Mouse (Mus musculus): ENCODE results near the gene Pga5. TPM values are rescaled to one million over a fixed set of nuclear protein-coding genes. Genes with fewer than 3 reads are reported as not detected.

Pga5 gene
- total RNA-seq, 2 experiments from 2014 or later, result not detected

DNA sequence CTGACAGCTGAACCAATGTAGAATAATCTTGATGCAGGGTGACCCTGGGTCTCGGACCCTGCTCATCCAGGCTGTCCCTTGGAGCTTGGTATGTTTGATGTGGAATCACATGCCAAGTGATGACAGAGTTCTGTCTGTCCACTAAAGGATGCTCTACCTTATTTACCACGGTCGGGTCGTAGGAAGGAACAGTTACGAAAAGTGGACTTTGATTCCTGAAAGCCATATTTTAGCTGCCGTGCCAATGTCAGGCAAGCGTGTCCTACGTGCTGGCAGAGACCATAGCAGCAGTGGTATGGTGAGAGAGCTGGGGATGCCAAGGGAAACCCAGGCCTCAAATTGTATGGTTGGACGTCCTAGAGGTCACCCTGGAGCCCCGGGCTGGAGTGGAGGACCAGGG, 35.7 kb upstream of the Pga5 start:
- TF ChIP-seq CTCF (IDR thresholded peaks at IDR 0.05), result no peak
- DNase-seq (ENCODE audit: extremely low spot score in 1 of 2, low spot score in 2 of 2), result no peak
- Histone ChIP-seq H3K4me3 (no peak overlapping the region), H3K27ac (no peak overlapping the region)
- intact Hi-C loops (cut with DNase I), result no loop called here

- intact Hi-C loops (cut with DNase I), result no loop called here
- DNase-seq (ENCODE audit: extremely low spot score in 1 of 2, low spot score in 2 of 2), result no peak
- Histone ChIP-seq H3K27ac (no peak overlapping the region), H3K4me3 (no peak overlapping the region)
- no peak for TF ChIP-seq CTCF (IDR thresholded peaks at IDR 0.05)
Observed at GRCm38 (mm10) chr19:10712646-10713045, 34.8 kb upstream of the Pga5 start.

- intact Hi-C loops (cut with DNase I), result no loop called here
- Histone ChIP-seq H3K27ac (no peak overlapping the region), H3K4me3 (no peak overlapping the region)
- no peak for TF ChIP-seq CTCF (IDR thresholded peaks at IDR 0.05)
- no peak for DNase-seq (ENCODE audit: extremely low spot score in 1 of 2, low spot score in 2 of 2)
Observed at GRCm38 (mm10) chr19:10712194-10712593, 34.3 kb upstream of the Pga5 start.

- Histone ChIP-seq H3K4me3 (no peak overlapping the region), H3K27ac (peak overlapping the region; percentile 68; the same call in 1 of the 2 replicates)
- no peak for TF ChIP-seq CTCF (IDR thresholded peaks at IDR 0.05)
- intact Hi-C loops (cut with DNase I), result no loop called here
- DNase-seq (ENCODE audit: extremely low spot score in 1 of 2, low spot score in 2 of 2), result no peak
Observed at GRCm38 (mm10) chr19:10710751-10711150, 32.9 kb upstream of the Pga5 start.

DNA sequence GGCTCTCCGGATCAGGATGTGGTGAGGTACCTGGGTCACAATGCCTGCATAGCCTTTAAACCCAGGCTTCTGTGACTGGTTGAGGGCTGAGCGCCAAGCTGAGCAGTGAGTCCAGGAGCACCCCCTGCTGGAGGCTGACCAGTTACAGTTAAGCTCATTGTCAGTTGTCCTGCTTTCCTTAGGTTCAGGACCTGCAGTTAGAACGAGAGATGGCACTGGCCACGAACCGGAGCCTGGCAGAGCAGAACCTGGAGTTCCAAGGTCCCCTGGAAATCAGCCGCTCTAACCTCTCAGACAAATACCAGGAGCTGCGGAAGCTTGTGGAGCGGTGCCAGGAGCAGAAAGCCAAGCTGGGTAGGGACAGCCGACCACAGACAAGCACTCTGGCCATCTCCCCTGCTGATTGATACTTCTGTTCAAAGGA, 32.2 kb upstream of the Pga5 start:
- Histone ChIP-seq H3K4me3 (no peak overlapping the region), H3K27ac (peak overlapping the region; percentile 68)
- intact Hi-C loops (cut with DNase I), result no loop called here
- TF ChIP-seq CTCF (IDR thresholded peaks at IDR 0.05), result peak; percentile 62
- peak; percentile 66 to 75 for DNase-seq (ENCODE audit: extremely low spot score in 1 of 2, low spot score in 2 of 2)

DNA sequence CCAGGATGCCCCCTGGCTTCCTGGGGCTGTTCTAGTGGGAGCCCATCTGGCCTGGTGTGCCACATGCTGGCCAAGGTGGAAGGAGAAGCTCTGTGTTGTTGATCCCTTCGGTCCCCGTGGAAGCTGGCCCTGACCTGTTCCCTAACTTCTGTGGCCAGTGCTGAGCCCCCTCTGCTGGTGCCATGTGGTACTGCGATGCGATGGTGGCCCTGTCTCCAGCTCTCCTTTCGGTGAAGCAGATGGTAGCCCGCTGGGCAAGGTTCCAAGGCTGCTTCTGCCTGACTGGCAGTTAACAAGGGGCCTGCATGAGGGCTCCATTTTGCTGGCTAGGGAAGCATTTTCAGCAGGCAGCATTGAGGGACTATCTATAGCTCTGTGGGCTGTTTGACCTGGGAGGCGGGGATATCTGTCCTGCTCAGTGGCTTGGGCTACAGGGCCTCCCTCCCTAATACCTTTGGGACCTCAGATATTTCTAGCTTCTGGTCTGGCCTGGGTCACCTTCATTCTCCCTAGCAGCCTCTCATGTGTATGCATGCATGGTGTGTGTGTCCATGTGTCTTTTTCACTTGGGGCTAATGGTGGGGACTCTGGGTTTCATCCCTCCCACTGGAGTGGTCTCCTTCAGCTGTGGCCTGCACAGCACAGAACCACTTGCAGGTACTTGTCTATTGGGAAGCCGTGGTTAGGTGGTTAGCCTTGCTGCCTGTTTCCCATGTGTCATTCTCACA, 31.7 kb upstream of the Pga5 start:
- H3K27ac ChIP-seq, result peak overlapping the region; percentile 68
- H3K4me3 ChIP-seq, result no peak overlapping the region
- DNase-seq (ENCODE audit: extremely low spot score in 1 of 2, low spot score in 2 of 2), result peak; percentile 95 to 98
- intact Hi-C loops (cut with DNase I), result loop anchor here (1.0 to 2.0 kb wide), 3 partner anchors 19 to 240 kb away; partner anchors contain the start of genes Ccdc86 and Pga5
- peak; percentile 97 for TF ChIP-seq CTCF (IDR thresholded peaks at IDR 0.05)

- no peak for DNase-seq (ENCODE audit: extremely low spot score in 1 of 2, low spot score in 2 of 2)
- no peak for TF ChIP-seq CTCF (IDR thresholded peaks at IDR 0.05)
- H3K27ac ChIP-seq, result peak overlapping the region; percentile 68; the same call in 1 of the 2 replicates
- H3K4me3 ChIP-seq, result no peak overlapping the region
- intact Hi-C loops (cut with DNase I), result loop anchor here (1.0 to 2.0 kb wide), 3 partner anchors 18 to 240 kb away; partner anchors contain the start of genes Ccdc86 and Pga5
Observed at GRCm38 (mm10) chr19:10708900-10709299, 31.0 kb upstream of the Pga5 start.

- no peak overlapping the region for H3K27ac ChIP-seq
- intact Hi-C loops (cut with DNase I), result loop anchor here (2.0 kb wide), 1 partner anchor 17 kb away; no protein-coding TSS in a partner anchor
Observed at GRCm38 (mm10) chr19:10707881-10708280, 30.0 kb upstream of the Pga5 start.

DNA sequence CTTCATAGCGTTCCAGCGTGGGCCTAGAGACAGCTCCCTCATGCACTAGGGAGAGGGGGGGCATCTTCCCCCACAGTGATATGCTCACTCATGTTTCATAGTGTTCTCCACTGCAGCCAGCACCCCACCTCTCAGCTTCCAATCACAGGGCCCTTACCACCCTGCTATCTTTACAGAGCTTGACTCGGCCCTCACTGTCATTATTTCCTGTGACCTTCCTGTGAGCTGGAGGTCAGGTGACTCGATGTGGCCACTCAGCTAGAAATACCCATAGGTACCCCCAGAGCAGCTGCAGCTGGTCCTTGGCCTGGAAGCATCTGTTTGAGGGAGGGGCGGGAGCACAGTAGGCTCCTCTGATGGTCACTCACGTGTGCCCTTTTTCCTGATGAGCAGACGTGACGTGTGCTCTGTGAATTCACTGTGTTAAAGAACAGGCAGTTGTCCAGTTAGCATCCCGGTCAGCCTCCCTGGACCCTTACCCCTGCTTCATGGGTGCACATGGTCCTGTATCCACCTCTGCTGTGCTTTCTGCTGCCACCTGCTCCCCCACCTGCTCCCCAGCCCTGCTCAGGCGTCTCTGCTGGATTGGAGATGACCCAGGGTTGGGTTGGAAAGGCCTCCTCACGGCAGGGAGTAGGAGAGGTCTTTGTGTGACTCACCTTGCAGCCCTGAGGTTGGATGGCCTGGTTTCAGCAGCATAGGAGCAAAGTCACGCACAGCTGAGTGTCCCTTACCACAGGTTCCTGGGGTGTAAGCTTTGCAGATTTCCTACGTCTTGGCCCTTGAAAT, 29.4 kb upstream of the Pga5 start:
- no peak for TF ChIP-seq CTCF (IDR thresholded peaks at IDR 0.05)
- intact Hi-C loops (cut with DNase I), result no loop called here
- Histone ChIP-seq H3K27ac (no peak overlapping the region), H3K4me3 (no peak overlapping the region)
- no peak for DNase-seq (ENCODE audit: extremely low spot score in 1 of 2, low spot score in 2 of 2)

More at GRCm38 (mm10) chr19:10707881-10708280, 30.0 kb upstream of the Pga5 start:
- no peak overlapping the region for H3K4me3 ChIP-seq
- TF ChIP-seq CTCF (IDR thresholded peaks at IDR 0.05), result no peak
- no peak for DNase-seq (ENCODE audit: extremely low spot score in 1 of 2, low spot score in 2 of 2)

DNA sequence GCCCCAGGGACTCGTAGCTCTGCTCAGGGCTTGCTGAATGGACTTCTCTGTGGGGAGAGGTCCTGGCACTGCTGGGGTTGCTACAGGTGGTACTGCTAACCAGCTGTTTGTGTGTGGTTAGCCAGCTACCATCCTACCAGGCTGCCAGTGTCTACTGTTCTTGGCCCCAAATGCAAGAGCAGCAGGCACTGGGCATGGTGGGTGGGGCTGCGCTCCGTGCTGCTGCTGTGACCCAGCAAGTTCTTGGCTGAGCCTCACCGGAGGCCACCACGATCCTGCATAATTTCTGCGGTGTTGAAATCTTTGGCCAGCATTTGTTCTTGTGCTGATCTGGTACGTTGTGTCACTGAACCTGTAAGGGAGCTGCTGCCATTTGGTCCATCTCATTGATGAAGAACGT, 25.6 kb upstream of the Pga5 start:
- intact Hi-C loops (cut with DNase I), result no loop called here

GRCm38 (mm10) chr19:10702125-10702524, 24.3 kb upstream of the Pga5 start:
- H3K27ac ChIP-seq, result no peak overlapping the region
- no peak overlapping the region for H3K4me3 ChIP-seq
- no peak for TF ChIP-seq CTCF (IDR thresholded peaks at IDR 0.05)
- intact Hi-C loops (cut with DNase I), result no loop called here
- DNase-seq (ENCODE audit: extremely low spot score in 1 of 2, low spot score in 2 of 2), result no peak

More for the DNA sequence above, 25.6 kb upstream of the Pga5 start:
- no peak overlapping the region for H3K4me3 ChIP-seq
- TF ChIP-seq CTCF (IDR thresholded peaks at IDR 0.05), result no peak
- no peak overlapping the region for H3K27ac ChIP-seq
- DNase-seq (ENCODE audit: extremely low spot score in 1 of 2, low spot score in 2 of 2), result no peak
